Mouse (Mus musculus): ENCODE results near the gene Aph1a.
"Not testable (repeated sequence)": the region's sequence is repeated elsewhere in the genome, so short reads cannot be mapped to it uniquely, and the experiment has no call there.

Aph1a gene

DNA sequence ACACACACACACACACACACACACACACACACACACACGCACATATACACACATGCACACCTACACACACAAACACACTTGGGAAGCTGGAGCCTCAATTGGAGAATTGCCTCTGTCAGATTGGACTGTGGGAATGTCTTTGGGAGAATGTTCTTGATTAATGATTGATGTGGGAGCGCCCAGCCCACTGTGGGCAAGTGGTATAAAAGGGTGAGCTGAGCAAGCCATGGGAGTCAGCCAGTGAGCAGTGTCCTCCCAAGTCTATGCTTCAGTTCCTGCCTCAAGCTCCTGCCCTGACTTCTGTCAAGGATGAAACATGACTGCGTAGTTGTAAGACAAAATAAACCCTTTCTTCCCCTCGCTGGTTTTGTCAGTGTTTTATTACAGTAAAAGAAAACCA, 6.2 kb upstream of the Aph1a start:
- no peak for DNase-seq (ENCODE audit: low spot score)

DNA sequence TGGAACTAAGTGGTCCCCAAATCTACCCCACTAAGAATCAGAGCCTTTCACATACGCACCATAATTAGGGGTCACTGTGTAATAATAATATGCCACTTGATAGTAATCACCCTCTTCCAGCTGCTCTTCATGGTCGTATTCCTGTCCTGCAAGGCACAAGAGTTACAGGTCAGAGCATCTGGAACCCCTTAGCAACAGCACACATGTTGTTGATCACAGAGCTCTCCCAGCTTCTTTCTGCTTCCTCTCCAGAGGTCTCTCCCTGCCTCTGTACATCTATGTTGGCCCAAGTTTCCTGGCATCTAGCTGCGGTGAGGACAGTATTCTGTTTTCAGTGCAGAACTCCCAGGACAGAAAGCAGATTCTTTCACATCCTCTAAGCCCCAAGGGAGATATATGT, 4.1 kb upstream of the Aph1a start:
- no peak for DNase-seq (ENCODE audit: low spot score)

DNA sequence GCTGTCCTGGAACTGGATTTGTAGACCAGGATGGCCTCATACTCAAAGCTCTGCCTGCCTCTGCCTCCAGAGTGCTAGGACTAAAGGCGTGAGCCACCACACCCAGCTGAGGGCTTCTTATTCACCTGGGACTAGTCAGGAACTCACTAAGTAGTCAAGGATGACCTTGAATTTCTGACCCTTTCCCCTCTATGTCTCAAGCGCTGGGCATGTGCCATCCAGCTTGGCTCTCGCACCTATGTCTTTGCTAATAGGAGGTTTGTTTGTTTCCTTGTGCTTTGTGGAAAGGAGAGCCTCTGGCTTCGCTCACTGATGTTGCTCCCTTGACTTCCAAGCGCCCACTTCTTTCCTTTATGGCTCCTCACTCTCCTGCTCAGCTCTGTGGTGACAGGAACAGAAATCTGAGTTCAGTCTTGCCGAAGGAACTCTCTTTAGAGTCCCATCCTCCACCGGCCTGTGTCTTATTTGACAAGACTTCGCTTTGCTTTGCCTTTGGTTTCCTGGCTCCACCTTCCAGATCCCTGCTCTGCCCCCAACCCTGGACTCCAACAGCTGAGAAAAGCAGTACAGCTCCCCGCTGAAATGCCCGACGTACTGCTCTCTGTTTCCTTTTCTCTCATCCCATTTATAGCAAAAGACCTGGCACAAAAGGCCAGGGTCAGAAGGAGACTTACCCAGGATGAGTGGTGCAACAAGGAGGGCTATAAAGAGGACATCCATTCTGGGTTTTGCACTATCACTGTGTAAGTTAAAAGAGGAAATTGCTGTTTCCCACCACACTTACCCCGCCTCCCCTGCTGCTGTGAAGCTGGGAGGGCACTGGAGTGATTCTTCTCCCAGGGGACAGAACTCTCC, 2.3 kb upstream of the Aph1a start, which contains the start of gene BC028528:
Gene BC028528 (minus strand): TSS at position 795 of the 855 bp plus-strand sequence.
- DNase-seq (ENCODE audit: low spot score), result peak; percentile 56

DNA sequence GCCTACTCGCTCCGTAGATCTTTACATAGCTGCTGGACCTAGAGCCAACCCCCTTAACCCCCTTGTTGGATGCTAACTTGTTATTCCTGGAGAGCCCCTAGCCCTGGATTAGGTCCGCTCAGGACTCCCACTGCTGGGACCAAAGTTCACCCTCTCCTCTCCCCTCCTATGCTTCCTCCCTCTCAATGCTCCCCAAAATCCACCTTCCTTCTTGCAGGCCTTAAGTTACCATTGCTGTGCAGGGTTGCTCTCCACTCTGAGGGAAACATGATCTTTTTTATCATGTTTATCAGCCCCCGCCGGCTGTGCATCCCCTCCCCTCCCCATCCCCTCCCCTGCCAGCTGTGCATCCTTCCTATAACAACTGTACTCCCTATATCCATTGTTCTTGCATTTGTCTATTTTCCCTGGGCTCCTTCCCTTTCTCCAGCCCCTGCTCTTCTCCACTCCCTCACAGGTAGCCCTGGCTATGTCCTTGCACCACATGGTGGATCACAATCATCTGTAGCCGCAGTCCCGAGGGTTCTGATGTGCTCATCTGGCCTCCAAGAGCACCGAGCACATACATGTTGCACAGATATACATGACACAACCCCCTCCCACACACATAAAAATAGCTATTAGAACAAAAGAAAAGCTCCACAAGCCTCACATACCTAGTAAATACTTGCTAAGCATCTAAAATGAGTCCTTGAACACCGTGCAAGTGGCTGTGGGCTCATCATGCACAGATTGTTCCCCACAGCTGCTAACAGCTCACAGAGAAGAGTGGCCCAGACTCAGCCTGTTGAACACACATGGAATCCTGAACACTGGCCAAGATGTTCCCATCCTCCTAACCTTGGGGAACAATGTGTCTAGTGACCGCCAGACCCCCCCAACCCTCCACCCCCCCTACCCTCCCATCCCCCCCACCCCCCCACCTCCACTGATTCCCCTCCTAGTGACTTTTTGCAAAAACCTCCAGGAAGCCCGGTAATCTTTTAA, 1.4 kb upstream of the Aph1a start:
- DNase-seq (ENCODE audit: low spot score), result peak; percentile 54

DNA sequence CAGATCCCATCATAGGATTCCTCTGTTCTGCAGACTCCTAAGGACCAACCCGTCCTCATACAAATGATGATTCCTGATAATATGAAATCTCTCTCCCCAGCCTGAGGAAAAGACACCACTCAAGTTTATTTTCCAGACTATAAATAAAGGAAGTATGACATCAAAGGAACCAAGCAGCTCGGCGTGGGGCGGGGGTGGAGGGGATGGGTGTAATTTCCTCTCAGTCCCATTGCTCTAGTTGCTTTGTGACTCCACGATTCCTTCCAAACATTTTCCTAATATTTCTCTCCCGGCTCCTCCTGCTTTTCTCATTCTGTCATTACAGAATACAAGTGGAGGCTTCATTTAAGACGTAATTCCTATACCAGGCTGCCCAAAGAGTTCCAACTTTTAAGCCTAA, 643 bp upstream of the Aph1a start:
- DNase-seq (ENCODE audit: low spot score), result no peak

DNA sequence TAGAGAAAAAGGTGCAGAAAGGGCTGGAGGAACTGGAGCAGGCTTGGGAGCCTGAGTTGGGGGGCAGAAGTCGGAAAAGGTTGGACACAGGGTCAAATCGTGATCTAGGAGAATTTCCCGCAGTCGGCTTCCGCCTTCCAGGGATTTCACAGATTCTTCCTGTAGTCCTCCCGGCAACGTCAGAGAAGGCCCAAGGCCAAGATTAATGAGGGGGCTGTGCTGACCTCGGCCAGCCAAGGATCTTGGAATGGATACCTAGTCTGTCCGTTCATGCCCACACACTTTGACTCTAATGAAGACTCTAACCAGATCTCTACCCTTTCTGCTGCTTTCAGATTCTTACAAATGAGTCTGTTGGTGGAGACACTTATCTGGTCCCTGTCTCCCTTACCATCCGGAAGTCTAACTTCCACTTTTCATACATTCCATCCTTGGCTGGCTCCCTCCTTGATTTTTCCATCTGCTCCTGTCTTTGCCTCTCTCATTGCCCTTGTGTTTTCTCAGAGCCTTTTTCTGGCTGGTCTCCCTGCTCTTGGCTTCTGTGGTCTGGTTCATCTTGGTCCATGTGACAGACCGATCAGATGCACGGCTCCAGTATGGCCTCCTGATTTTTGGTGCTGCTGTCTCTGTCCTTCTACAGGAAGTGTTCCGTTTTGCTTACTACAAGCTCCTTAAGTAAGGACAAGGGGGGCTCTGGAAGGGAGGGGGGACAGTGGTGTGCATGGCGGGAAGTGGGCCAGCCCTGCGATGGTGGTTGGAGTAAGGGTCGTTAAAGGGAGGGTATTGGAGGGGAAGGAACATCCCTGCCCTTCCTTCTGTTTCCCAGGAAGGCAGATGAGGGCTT, 770 bp downstream of the Aph1a start:
- peak; percentile 83 for DNase-seq (ENCODE audit: low spot score)

DNA sequence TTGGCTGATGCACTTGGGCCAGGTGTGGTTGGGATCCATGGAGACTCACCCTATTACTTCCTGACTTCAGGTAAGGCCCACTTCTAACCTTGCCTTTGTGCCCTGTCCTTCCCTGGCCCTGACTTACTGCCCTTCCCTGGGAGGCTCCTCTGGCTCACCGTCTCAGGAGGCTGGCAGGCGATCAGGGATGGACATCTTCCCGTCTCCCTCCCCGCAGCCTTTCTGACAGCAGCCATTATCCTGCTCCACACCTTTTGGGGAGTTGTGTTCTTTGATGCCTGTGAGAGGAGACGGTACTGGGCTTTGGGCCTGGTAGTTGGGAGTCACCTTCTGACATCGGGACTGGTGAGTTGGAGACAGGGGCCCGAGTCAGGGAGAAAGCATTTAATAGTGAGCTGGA, 1.7 kb downstream of the Aph1a start:
- DNase-seq (ENCODE audit: low spot score), result not testable (repeated sequence)

DNA sequence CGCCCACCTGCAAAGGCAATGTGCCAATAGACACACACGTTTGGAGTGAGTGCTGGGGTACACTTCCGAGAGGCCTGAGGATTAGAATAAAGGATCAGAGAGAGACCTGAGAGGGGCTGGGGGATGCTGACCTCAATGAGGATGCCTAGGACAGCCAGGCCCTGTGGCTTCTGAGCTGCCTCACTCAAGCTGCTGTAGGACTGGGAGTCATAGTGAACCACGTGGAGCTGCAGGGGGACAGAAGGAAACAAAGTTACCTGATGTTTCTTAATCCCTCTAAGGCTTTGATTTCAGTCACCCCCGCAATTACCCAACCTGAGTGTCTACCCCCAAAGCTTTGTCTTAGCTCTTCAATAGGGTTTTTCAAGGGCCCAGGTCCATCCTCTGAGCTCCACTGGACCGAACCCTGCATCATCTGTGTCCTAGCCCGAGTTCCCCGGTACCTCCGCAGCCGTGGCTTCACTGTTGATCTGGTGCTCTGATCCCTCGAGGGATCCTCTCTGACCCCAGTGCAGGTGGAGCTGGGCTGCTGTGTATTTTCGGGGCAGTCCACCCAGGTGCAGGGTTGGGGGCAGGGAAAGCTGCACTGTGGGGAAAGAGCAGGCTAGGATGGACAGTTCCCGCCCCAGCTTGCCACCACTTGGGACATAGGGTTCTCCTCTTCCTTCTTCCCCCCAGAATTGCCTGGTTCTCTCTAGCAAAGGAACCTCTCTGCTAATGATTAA, 6.2 kb downstream of the Aph1a start:
- no peak for DNase-seq (ENCODE audit: low spot score)

DNA sequence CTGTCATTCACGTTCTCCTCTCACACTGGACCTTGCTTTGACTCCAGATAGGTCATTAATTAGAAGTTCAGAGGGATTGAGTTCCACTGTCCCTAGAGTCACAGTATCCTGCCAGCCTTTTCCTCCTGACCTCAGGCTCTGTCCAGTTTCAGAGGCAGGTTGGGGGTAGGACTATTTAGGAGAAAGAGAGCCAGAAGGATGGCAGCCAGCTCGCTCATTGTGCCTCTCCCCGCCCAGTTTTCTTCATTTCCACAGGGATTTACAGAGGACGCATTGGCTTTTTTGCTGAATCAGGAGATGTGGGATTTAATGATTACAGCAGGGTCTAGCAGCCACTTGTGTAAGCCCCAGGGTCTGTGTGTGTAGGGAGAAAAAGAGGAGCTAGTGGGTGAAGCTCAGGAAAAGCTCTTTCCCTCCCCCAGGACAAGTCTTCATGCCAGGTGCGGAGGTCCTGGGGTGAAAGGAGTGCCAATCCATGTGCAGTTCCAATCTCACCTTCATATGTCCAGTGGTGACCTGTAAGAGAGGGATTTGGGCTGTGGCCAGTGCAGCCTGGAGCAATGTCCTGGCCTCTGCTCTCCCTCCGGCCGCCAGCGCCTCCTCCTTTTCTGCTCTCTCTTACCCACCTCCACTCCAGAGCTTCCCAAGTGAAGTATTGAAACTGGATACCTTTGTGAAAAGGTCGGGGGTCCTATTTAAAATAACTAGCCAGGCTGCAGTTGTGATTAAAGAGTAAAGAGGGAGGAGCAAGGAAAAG, 8.0 kb downstream of the Aph1a start:
- DNase-seq (ENCODE audit: low spot score), result no peak

DNA sequence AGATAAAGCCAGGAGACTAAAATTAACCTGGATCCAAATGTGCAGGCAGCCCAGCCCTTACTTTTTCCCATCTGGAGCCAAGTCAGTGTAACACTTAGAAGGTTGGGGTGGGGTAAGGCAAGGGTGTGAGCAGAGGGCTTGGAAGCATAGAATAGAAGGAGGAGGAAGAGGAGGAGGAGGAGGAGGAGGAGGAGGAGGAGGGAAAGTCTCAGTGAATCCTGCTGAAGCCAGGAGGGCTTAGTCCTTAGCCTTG, 8.5 kb downstream of the Aph1a start:
- DNase-seq (ENCODE audit: low spot score), result no peak

DNA sequence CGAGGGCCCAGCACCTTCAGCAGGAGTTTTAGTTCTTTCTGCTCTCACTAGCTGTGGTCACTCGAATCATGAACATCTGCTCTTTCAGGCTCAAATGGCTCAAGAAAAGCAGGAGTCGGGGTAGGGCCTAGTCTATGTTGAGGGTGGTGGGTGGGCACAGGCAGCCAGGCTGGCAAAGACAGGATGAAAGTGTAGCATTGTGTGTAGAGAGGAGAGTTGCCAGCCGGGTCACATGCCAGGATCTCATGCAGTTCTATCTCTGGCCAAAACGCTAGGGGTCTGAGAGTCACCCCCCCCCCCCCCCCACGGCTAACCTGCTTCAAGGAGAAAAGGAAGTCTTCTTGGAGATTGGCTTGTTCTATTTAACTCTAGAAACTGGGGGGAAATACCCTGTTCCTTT, 8.9 kb downstream of the Aph1a start:
- DNase-seq (ENCODE audit: low spot score), result no peak

DNA sequence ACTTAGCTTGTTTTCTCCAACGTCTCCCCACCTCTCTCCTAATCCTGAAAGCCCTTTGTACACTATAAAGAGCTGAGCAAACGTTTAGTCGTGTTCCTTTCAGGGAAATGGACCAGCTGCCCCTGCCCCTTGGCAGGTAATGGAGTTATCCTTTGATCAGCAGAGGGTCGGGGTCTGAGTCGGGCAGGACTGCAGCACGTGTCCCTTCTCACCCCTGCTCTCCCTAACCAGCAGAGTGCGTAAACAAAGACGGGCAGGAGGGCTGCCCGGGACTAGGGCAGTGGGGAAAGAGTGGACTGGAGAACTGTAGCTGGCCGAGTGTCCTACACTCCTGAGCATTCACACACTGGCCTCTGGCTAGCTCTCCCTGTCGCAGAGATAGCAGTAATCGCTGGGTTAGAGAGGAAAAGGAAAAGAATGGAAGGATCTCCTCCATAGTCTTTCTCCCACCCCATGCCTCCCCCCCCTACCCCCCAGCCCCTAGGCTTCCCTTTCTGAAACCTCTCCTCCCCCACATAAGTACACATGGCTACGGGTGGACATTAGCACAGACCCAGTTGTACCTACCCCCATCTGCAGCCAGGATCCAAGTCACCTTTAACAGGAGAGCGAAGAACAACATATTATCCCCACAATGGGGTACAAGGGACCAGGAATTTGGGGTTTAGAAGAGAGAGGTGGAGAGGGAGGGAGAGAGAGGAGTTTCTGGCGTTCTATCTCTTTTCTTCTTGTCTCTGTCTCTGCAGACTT, 10.2 kb downstream of the Aph1a start:
- no peak for DNase-seq (ENCODE audit: low spot score)

DNA sequence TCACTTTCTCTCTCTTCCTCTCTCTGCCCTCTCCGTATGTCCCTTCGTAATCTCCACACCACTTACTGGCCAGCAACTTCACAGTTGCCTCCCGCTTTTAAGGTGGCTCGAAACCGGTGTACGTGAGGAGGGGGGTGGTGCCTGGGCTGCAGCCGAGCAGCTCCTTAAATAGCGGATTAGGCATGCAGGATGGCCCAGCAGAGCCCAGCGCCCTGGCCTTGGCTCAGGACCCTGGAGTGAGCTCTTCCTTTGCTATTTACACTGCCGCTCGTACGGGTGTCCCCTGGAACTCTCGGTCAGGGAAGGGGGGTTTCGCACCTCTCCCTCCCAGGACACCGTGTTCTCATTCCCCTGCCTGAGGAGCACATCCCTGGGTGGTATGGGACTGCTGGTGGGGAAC, 10.8 kb downstream of the Aph1a start, which contains the start of gene Car14:
Gene Car14 (minus strand): TSS at position 124 of the 400 bp plus-strand sequence.
- DNase-seq (ENCODE audit: low spot score), result peak; percentile 54

DNA sequence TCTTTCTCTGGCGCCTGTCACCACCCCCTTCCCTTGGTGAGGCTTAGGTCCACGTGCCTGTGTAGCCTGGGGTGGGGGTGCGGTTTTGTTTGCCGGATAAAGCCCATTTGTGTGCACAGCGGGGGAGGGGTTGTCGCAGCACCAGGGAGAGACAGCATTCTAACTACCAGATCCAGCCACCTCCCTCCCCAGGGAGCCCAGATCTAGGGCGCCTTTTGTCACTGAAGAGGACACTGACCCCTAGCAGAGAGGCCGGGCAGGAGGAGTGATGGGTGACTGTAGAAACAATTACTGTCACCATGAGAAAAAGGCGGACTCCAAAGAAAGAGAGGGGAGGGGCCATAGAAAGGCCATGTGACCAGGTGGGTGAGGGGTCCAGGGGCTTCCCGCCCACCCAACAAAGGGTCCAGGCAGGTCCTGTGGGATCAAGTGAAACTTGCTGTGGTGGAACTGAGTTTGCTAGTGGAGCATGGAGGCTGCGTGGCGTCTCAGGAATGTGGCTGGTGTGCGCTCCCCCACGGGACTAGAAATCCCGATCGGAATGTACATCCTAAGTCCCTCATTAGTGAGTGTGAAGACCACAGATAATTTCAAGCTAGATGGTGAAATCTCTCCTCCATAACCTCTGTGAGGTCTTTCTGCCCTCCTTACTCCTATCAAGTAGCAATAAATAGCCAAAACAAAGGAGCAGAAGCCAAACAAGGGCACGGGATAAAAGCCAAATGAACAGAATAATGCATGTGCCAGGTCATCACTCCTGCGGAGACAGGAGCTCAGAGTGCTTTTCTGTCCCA, 11.6 kb downstream of the Aph1a start:
- peak; percentile 67 for DNase-seq (ENCODE audit: low spot score)

DNA sequence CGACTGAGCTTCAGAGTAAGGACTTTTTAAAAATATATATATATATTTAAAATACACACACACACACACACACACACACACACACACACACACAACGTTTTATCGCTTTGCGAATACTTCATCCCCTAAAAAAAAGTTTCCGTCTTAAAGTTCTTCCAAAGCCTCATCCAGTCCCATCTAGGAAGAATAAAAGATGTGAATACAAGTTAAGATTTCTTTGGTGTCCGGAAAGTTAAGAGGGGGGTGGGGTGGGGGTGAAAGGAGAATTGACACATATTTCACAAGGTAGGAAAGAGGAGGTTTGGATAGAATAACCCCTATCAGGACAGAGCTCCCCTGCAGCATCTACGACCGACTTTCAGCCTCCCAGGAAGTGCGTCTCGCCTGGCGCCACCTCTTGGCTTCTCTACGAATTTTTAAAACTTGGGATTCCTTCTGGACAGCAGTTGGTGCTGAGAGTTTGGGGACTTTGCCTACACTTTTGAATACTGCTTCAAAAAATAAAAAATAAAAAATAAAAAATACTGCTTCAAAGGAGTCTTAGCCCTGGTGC, 12.2 kb downstream of the Aph1a start:
- peak; percentile 73 for DNase-seq (ENCODE audit: low spot score)

DNA sequence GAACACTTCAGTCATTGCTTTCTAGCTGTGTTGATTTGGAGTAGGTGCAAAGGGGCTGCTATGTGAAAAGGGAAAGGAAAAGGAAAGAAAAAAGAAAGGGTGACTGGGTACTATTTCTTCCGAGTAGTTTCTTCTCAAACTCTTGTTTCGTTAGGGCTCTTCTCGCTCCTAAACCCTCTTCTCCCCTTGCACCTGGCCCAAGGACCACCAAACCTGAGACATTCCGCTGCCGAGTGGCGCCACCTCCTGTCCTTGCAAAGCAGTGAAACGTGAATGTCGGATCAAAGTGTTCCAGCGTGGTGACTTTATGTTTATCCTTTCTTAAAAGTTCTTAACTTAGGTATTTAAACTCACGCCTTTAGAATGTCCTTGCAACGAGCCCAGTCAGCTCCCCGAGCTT, 13.1 kb downstream of the Aph1a start:
- peak; percentile 80 for DNase-seq (ENCODE audit: low spot score)

DNA sequence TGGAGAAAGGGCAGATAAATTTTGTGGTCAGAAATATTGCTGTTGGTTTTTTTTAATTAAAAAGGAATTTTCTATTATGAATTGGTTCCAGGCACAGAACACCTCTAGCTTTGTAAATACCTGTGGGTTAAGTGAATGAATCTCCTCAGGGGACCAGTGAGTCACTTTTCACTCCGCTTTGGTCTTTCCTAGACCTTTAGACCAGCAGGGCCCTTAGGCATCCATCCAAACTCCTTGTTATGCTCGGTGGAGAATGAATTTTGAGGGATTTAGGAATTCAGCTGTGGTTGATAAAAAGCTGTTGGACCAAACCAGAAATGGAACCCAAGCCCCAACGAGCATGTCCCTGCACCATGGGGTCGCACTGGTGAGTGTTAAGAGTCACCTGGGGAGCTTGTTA, 13.8 kb downstream of the Aph1a start:
- DNase-seq (ENCODE audit: low spot score), result no peak

DNA sequence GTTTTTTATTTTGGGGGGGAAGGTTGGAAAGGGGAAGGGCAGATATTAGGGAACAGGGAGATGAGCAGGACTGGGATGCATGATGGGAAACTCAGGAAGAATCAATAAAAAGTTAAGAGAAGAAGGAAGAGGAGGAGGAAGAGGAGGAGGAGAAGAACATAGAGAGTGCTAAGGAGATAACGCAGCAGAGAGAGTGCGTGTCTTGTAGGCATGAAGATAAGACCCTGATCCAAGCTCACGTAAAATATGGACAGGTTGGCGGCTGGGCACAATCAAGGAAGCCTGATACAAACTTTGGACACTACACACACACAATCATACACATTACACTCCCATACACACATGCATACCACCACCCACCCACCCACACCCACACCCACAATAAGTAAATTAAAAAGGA, 20.9 kb downstream of the Aph1a start:
- no peak for DNase-seq (ENCODE audit: low spot score)

DNA sequence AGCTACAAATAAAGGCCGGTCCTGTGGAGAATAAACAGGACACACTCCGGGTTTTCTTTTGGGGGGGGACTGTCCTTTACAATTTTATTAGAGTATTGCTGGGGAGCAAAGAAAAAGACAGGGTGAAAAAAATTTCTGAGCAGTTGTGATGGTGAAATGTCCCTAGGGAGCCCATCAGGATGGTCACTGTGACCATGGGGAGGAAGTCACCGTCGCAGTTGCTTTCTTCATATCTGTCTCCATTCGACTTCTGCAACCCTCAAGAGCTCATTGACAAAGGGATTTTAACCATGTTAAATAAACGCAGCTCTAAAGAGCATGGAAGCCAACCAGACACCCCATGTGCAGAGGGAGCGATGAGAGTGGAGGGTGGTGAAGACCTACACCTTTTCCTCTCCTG, 23.0 kb downstream of the Aph1a start:
- no peak for DNase-seq (ENCODE audit: low spot score)

Measured in testis, postnatal 10 days (tissue).